Mouse (Mus musculus) subcutaneous adipose tissue, adult 2 months (tissue): ENCODE results near the gene Mylk2. TPM values are rescaled to one million over a fixed set of nuclear protein-coding genes. Genes with fewer than 3 reads are reported as not detected.

ENCODE experiments used
- polyA plus RNA-seq: library from polyadenylated mRNA; depleted of rRNA; stranded (reverse); fragments of >200 nt; gene quantifications from 2 replicates; pipeline ENCODE4 v1.2.3, GENCODE M21; 2012; ENCODE audit warnings: low replicate concordance; rRNA removed

The Mylk2 gene
- 0.13 and 0.22 TPM in 2 replicates for polyA plus RNA-seq

DNA sequence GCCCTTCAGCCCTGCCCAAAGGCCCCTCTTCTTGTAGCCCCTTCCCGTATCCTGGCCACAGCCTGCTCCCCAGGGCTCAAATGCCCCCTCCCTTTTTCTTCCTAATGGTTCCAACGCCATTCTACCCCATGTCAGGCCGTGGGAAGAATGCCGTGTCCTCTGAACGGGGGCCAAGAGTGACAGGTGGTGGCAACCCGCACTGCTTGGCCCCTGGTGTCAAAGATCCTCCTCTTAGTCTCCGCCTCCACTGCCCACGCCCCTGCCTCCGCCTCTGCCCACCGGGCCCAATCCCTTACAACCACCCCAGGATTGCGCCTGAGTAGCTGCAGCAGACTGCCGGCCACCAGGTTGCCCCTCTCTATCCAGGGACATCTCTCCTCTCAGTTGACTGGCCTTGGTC lies at the start of gene Mylk2:
Mylk2 (plus strand) TSS at position 322 of the 400 bp plus-strand sequence.

GRCm38 (mm10) chr2:152933048-152933447 lies 21.9 kb downstream of the Mylk2 start, which contains the start of gene Foxs1:
Gene Foxs1, minus strand, starts transcription at chr2:152933208.

DNA sequence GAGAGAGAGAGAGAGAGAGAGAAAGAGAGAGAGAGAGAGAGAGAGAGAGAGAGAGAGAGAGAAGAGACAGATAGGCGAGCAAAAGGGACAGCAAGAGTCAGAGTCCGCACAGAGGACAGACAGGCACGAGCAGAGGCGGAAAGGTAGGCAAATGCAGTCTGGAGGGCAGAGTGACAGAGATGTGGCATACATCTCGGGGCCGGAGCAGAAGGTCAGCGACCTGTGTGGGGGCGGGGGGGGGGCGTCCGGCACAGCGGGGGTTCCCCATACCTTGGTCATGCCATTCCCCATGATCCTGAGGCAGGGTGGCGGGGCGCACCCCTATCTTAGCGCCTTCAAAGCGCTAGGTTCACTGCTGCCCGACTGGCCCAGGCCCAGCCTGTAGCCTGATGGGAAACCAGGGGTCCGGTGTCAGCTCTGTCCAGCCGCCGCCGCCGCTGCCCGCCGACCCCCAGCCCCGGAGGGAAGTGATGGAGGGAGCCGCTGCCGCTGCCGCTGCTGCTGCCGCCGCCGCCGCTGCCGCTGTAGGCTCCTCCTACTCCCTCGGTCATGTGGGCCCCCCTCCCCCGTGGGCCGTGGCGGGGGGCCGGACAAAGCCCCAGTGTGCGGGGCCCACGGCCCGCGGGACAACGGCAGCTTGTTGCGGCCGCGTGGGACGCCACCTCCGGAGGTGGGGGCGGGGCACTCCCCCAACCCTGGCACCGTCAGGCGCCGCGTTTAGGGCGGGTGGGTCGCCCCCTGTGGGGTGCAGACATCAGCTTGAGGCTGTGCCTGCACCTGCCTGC lies 40.1 kb downstream of the Mylk2 start, which contains the start of gene Dusp15:
Dusp15 (minus strand) TSS at position 634 of the 785 bp plus-strand sequence.

DNA sequence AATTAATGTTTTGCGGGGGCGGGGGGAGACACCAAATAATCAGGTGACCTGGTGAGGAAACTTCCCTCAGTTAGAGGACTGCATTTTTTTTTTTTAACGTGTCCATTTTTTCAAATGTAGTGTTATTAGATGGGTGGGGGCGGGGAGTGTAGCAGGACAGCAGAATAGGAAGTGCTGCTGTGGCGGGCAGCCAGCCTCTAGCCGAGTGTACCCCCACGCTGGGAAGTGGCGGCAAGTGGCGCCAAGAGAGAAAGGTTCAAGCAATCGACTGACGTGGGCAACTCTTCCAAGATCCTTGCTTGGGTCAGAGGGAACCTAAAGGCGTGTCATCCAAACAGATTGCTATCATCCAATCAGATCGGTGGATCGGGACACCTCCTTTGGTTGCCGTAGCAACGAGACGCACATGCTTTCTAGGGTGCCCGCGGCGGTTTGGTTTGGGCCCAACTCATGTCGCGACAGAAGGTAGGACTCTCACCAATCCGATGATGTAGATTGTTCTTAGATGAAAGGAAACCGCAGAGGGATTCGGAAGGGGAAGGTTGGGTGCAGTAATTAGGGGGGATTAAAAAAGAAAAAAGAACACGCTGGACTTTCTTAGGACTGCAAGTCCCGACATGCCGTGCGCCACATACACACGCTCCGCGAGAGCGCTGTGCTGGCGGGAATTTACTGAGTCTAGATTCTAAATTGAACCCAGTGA lies 51.1 kb downstream of the Mylk2 start, which contains the start of gene Ttll9:
Ttll9 (plus strand) TSS at position 395 of the 703 bp plus-strand sequence.

Other genes with a start within 250 kb of the Mylk2 start
- gene H13, start 241.9 kb upstream of the Mylk2 start, polyA plus RNA-seq = 138 and 143 TPM in 2 replicates
- 7.2 and 10.9 TPM in 2 replicates for gene Mcts2, start 224.3 kb upstream of the Mylk2 start, polyA plus RNA-seq
- 163 and 303 TPM in 2 replicates for gene Id1, start 175.1 kb upstream of the Mylk2 start, polyA plus RNA-seq
- gene Cox4i2, start 157.2 kb upstream of the Mylk2 start, polyA plus RNA-seq = 9.4 and 12.8 TPM in 2 replicates
- 44.2 and 57.2 TPM in 2 replicates for gene Bcl2l1, start 79.6 kb upstream of the Mylk2 start, polyA plus RNA-seq
- 0.42 and 3.3 TPM in 2 replicates for gene Tpx2, start 63.4 kb upstream of the Mylk2 start, polyA plus RNA-seq
- 17.5 and 19.5 TPM in 2 replicates for gene Foxs1, start 21.9 kb downstream of the Mylk2 start, polyA plus RNA-seq
- 0.49 and 3.4 TPM in 2 replicates for gene Dusp15, start 40.3 kb downstream of the Mylk2 start, polyA plus RNA-seq
- gene Ttll9, start 51.1 kb downstream of the Mylk2 start, polyA plus RNA-seq = 0.56 and 0.68 TPM in 2 replicates
- gene Pdrg1, start 104.1 kb downstream of the Mylk2 start, polyA plus RNA-seq = 76.8 and 98.9 TPM in 2 replicates
- gene Xkr7, start 120.5 kb downstream of the Mylk2 start, polyA plus RNA-seq = not detected in 2 replicates
- gene Ccm2l, start 154.6 kb downstream of the Mylk2 start, polyA plus RNA-seq = 30.7 and 85.0 TPM in 2 replicates
- 5.2 and 15.0 TPM in 2 replicates for gene Hck, start 197.1 kb downstream of the Mylk2 start, polyA plus RNA-seq
- gene Tm9sf4, start 250.0 kb downstream of the Mylk2 start, polyA plus RNA-seq = 60.6 and 80.1 TPM in 2 replicates